Mouse (Mus musculus) ES-Bruce4 (cell line): ENCODE results near the gene Rundc1. TPM values are rescaled to one million over a fixed set of nuclear protein-coding genes. Genes with fewer than 3 reads are reported as not detected.

Source experiments
- H3K27ac ChIP-seq: 2 replicates; pipeline ENCODE4 v1.5.1; 2012; ENCODE audit warnings: low read length, inconsistent platforms; ENCODE audit not compliant: insufficient read depth
- H3K27me3 ChIP-seq: 2 replicates; pipeline ENCODE4 v1.6.1; 2012; ENCODE audit warnings: mild to moderate bottlenecking, low read length, inconsistent platforms; ENCODE audit not compliant: control insufficient read depth, poor library complexity, insufficient read depth, severe bottlenecking
- H3K36me3 ChIP-seq: 2 replicates; pipeline ENCODE4 v1.6.1; 2012; ENCODE audit warnings: inconsistent platforms, mild to moderate bottlenecking, low read length, moderate library complexity; ENCODE audit not compliant: control insufficient read depth, poor library complexity, insufficient read depth, severe bottlenecking
- H3K4me1 ChIP-seq: one replicate; pipeline ENCODE4 v1.8.1; 2011; ENCODE audit warnings: low read length; ENCODE audit not compliant: control insufficient read depth, insufficient read depth
- H3K4me3 ChIP-seq: 2 replicates; pipeline ENCODE4 v1.5.1; 2011; ENCODE audit warnings: low read depth, mild to moderate bottlenecking, low read length
- H3K9ac ChIP-seq: 2 replicates; pipeline ENCODE4 v1.6.1; 2012; ENCODE audit warnings: low read depth, mild to moderate bottlenecking, inconsistent platforms; ENCODE audit not compliant: poor library complexity, severe bottlenecking
- H3K9me3 ChIP-seq: replicated peaks from 2 replicates; pipeline ENCODE4 v1.6.1; 2012; ENCODE audit warnings: mild to moderate bottlenecking, low read length, inconsistent platforms; ENCODE audit not compliant: control insufficient read depth, poor library complexity, insufficient read depth, severe bottlenecking
- CTCF ChIP-seq: IDR thresholded peaks from one replicate; pipeline ENCODE4 v1.8.1; 2011; ENCODE audit warnings: low read depth, low read length
- EP300 ChIP-seq: IDR thresholded peaks from 2 replicates; pipeline ENCODE4 v1.6.1; 2011; ENCODE audit warnings: low read depth, low read length; ENCODE audit not compliant: insufficient read depth
- POLR2A ChIP-seq: IDR thresholded peaks from one replicate; pipeline ENCODE4 v1.8.1; 2011; ENCODE audit warnings: low read length; ENCODE audit not compliant: insufficient read depth
- polyA plus RNA-seq: library from polyadenylated mRNA; stranded (reverse); fragments of >200 nt; gene quantifications from 2 replicates; pipeline ENCODE4 v1.2.4, GENCODE M21; 2011; ENCODE audit warnings: low read depth; ENCODE audit not compliant: missing spikeins, insufficient read depth, insufficient read length

Gene Rundc1
- polyA plus RNA-seq, 1 experiment: 5.4 TPM

GRCm38 (mm10) chr11:101467477-101468262 lies 42.8 kb downstream of the Rundc1 start:
- Histone ChIP-seq H3K4me3 (peak overlapping the region; percentile 86), H3K27ac (0 out of 2 replicates have a peak overlapping the region, but pooled peaks have one; percentile 6), H3K27me3 (no peaks in the 10 kb centered on the region), H3K36me3 (no peaks in the 10 kb centered on the region), H3K9me3 (no peaks in the 10 kb centered on the region), H3K9ac (peak overlapping the region; percentile 91), H3K4me1 (peaks cover 7% of the 10 kb centered on the region)
- peak; percentile 14 for TF ChIP-seq CTCF
- TF ChIP-seq POLR2A: peak; percentile 35
- no peak for TF ChIP-seq EP300

GRCm38 (mm10) chr11:101468263-101468688 lies 43.4 kb downstream of the Rundc1 start:
- Histone ChIP-seq H3K4me3 (peak overlapping the region; percentile 86), H3K27me3 (no peaks in the 10 kb centered on the region), H3K4me1 (peaks cover 7% of the 10 kb centered on the region), H3K27ac (no peak overlapping the region), H3K36me3 (no peaks in the 10 kb centered on the region), H3K9me3 (no peaks in the 10 kb centered on the region), H3K9ac (peak overlapping the region; percentile 91)
- no peak for TF ChIP-seq POLR2A
- no peak for TF ChIP-seq EP300
- no peak for TF ChIP-seq CTCF

- H3K4me1 ChIP-seq: peaks cover 6% of the 10 kb centered on the region
- H3K9me3 ChIP-seq: no peaks in the 10 kb centered on the region
- peak overlapping the region; percentile 86 for H3K4me3 ChIP-seq
- peak overlapping the region; percentile 91 for H3K9ac ChIP-seq
- H3K27ac ChIP-seq: no peak overlapping the region
- H3K27me3 ChIP-seq: no peaks in the 10 kb centered on the region
- H3K36me3 ChIP-seq: no peaks in the 10 kb centered on the region
- TF ChIP-seq CTCF: no peak
- no peak for TF ChIP-seq POLR2A
- no peak for TF ChIP-seq EP300
These were observed 43.8 kb downstream of the Rundc1 start for GRCm38 (mm10) chr11:101468731-101469130.

GRCm38 (mm10) chr11:101469155-101469554 lies 44.3 kb downstream of the Rundc1 start:
- no peaks in the 10 kb centered on the region for H3K9me3 ChIP-seq
- H3K27me3 ChIP-seq: no peaks in the 10 kb centered on the region
- no peaks in the 10 kb centered on the region for H3K36me3 ChIP-seq
- H3K4me1 ChIP-seq: peaks cover 5% of the 10 kb centered on the region
- TF ChIP-seq EP300 (no peak), POLR2A (no peak), CTCF (no peak)
- no peak overlapping the region for H3K27ac ChIP-seq
- H3K4me3 ChIP-seq: peak overlapping the region; percentile 86; the same call in 1 of the 2 replicates
- peak overlapping the region; percentile 91; the same call in 1 of the 2 replicates for H3K9ac ChIP-seq

GRCm38 (mm10) chr11:101470206-101470605 lies 45.3 kb downstream of the Rundc1 start:
- H3K4me3 ChIP-seq: no peak overlapping the region
- H3K27ac ChIP-seq: no peak overlapping the region
- no peak overlapping the region for H3K9ac ChIP-seq
- H3K4me1 ChIP-seq: peaks cover 5% of the 10 kb centered on the region
- TF ChIP-seq CTCF: no peak
- TF ChIP-seq EP300: no peak
- TF ChIP-seq POLR2A: no peak
- no peaks in the 10 kb centered on the region for H3K36me3 ChIP-seq
- no peaks in the 10 kb centered on the region for H3K27me3 ChIP-seq
- H3K9me3 ChIP-seq: no peaks in the 10 kb centered on the region

GRCm38 (mm10) chr11:101471926-101472325 lies 47.0 kb downstream of the Rundc1 start:
- no peak overlapping the region for H3K27ac ChIP-seq
- H3K9ac ChIP-seq: no peak overlapping the region
- H3K36me3 ChIP-seq: no peaks in the 10 kb centered on the region
- no peak overlapping the region for H3K4me3 ChIP-seq
- H3K27me3 ChIP-seq: no peaks in the 10 kb centered on the region
- H3K9me3 ChIP-seq: no peaks in the 10 kb centered on the region
- peaks cover 5% of the 10 kb centered on the region for H3K4me1 ChIP-seq
- TF ChIP-seq POLR2A (no peak), CTCF (no peak), EP300 (no peak)
